Mouse (Mus musculus) cerebellum, adult 2 months (tissue): Measurements from ENCODE around the gene Aprt.

ENCODE experiments used
- CTCF ChIP-seq: fragments of 200-500 bp; IDR thresholded peaks from 2 replicates; pipeline ENCODE4 v1.5.1; 2011; ENCODE audit warnings: low read depth, mild to moderate bottlenecking, control low read depth, low read length, moderate library complexity, borderline replicate concordance; ENCODE audit not compliant: insufficient read depth
- POLR2A ChIP-seq: fragments of 200-500 bp; IDR thresholded peaks from 2 replicates; pipeline ENCODE4 v1.6.1; 2011; ENCODE audit warnings: low read length, control low read depth, borderline replicate concordance; ENCODE audit not compliant: insufficient read depth

- no peak for TF ChIP-seq POLR2A
- TF ChIP-seq CTCF, result no peak
Observed at GRCm38 (mm10) chr8:122574264-122574663, 2.4 kb downstream of the Aprt start.
